ENCODE assay signal across 15 mouse cellular contexts in genomic region chr10:60936659-60937516, GRCm38 (mm10).
A peak's percentile ranks its signal among the peaks of the same experiment; 100 is the strongest.
DNase-seq lines count a peak whose midpoint lies in the region; ATAC-seq and TF ChIP-seq lines count a peak whose summit lies in the region.
"Had no signal": no experiment of that assay in that cellular context is flagged by ENCODE, and none has a peak within 500 bp of the region (broad histone marks: within the 10 kb centered on the region; RNA-seq: fewer than 3 reads in every experiment).

No protein-coding gene starts in this region.

- H3K4me2 ChIP-seq in heart, embryonic 14.5 days (ENCODE audit: low read length) = no peak overlapping the region
- no peak overlapping the region for H3K4me2 ChIP-seq in heart, embryonic 12.5 days
- H3K4me2 ChIP-seq in forebrain, postnatal 0 days (ENCODE audit: low read depth) = no peak overlapping the region
- no peak overlapping the region for H3K4me2 ChIP-seq in midbrain, embryonic 11.5 days
- H3K4me2 ChIP-seq: liver, embryonic 15.5 days had no signal

- no peak overlapping the region for H3K4me3 ChIP-seq in heart, embryonic 14.5 days (ENCODE audit: control insufficient read depth in 1 of 2, insufficient read depth in 1 of 2, low read depth in 1 of 2, low read length in 2 of 2)
- no peak overlapping the region for H3K4me3 ChIP-seq in heart, embryonic 12.5 days
- no peak overlapping the region for H3K4me3 ChIP-seq in forebrain, postnatal 0 days (ENCODE audit: low read depth, low read length)
- no peak overlapping the region for H3K4me3 ChIP-seq in midbrain, embryonic 11.5 days (ENCODE audit: low read depth, low read length)
- H3K4me3 ChIP-seq: erythroblast, embryonic 14.5 days; liver, embryonic 15.5 days had no signal

- 0 out of 4 replicates have a peak overlapping the region, but pooled peaks of 1 of the 2 experiments have one; percentile 17 for H3K27ac ChIP-seq in heart, embryonic 14.5 days (replicated peaks in 1 of 2; ENCODE audit: control insufficient read depth in 1 of 2, insufficient read depth in 1 of 2, low read depth in 2 of 2, low read length in 2 of 2)
- no peak overlapping the region for H3K27ac ChIP-seq in heart, embryonic 12.5 days (ENCODE audit: poor library complexity, severe bottlenecking)
- H3K27ac ChIP-seq in forebrain, postnatal 0 days (ENCODE audit: low read depth, low read length) = no peak overlapping the region
- H3K27ac ChIP-seq in midbrain, embryonic 11.5 days (ENCODE audit: low read depth, low read length) = peak overlapping the region; percentile 27; the same call in 1 of the 2 replicates
- H3K27ac ChIP-seq: liver, embryonic 15.5 days had no signal

- no peak for TF ChIP-seq CTCF in brain, embryonic 14.5 days (IDR thresholded peaks at IDR 0.05; ENCODE audit: borderline replicate concordance, extremely low read depth, insufficient read depth, insufficient read length)
- no peak for TF ChIP-seq CTCF in forebrain, postnatal 0 days (IDR thresholded peaks at IDR 0.05; ENCODE audit: low read depth)

- no peak for ATAC-seq in heart, embryonic 14.5 days (ENCODE audit: insufficient number of reproducible peaks, insufficient read depth, low FRiP score, low read depth)
- ATAC-seq in heart, embryonic 12.5 days (ENCODE audit: insufficient number of reproducible peaks, low FRiP score) = no peak
- peak; percentile 35; the same call in 1 of the 2 replicates for ATAC-seq in forebrain, postnatal 0 days
- peak; percentile 80 for ATAC-seq in midbrain, embryonic 11.5 days (ENCODE audit: low FRiP score)
- no peak for ATAC-seq in megakaryocyte progenitor cell, adult 5-6 weeks (replicated peaks; ENCODE audit: poor library complexity)

- H3K36me3 ChIP-seq in heart, embryonic 14.5 days (ENCODE audit: control insufficient read depth, insufficient read depth, low read length) = no peaks in the 10 kb centered on the region
- no peaks in the 10 kb centered on the region for H3K36me3 ChIP-seq in heart, embryonic 12.5 days
- no peaks in the 10 kb centered on the region for H3K36me3 ChIP-seq in forebrain, postnatal 0 days (ENCODE audit: insufficient read depth)
- no peaks in the 10 kb centered on the region for H3K36me3 ChIP-seq in midbrain, embryonic 11.5 days (ENCODE audit: control insufficient read depth, insufficient read depth, low read length)
- H3K36me3 ChIP-seq: liver, embryonic 15.5 days had no signal

- H3K27me3 ChIP-seq in heart, embryonic 14.5 days (ENCODE audit: control insufficient read depth, insufficient read depth, low read length) = no peaks in the 10 kb centered on the region
- 0 out of 2 replicates have a peak, but pooled peaks cover 7% of the 10 kb centered on the region for H3K27me3 ChIP-seq in heart, embryonic 12.5 days (replicated peaks)
- no peaks in the 10 kb centered on the region for H3K27me3 ChIP-seq in forebrain, postnatal 0 days (ENCODE audit: insufficient read depth, low read length)
- peaks cover 14% of the 10 kb centered on the region for H3K27me3 ChIP-seq in midbrain, embryonic 11.5 days (ENCODE audit: control insufficient read depth, insufficient read depth, low read length)
- H3K27me3 ChIP-seq: liver, embryonic 15.5 days had no signal

- no peaks in the 10 kb centered on the region for H3K9me3 ChIP-seq in heart, embryonic 14.5 days (ENCODE audit: control insufficient read depth, low read length)
- H3K9me3 ChIP-seq in heart, embryonic 12.5 days (replicated peaks) = no peaks in the 10 kb centered on the region
- H3K9me3 ChIP-seq in forebrain, postnatal 0 days (ENCODE audit: low read length) = no peaks in the 10 kb centered on the region
- no peaks in the 10 kb centered on the region for H3K9me3 ChIP-seq in midbrain, embryonic 11.5 days (ENCODE audit: control insufficient read depth, low read length)
- H3K9me3 ChIP-seq: liver, embryonic 15.5 days had no signal

- 0 out of 2 replicates have a peak overlapping the region, but pooled peaks have one; percentile 11 for H3K9ac ChIP-seq in heart, embryonic 14.5 days (ENCODE audit: low read length)
- H3K9ac ChIP-seq in heart, embryonic 12.5 days = no peak overlapping the region
- H3K9ac ChIP-seq in forebrain, postnatal 0 days = no peak overlapping the region
- H3K9ac ChIP-seq in midbrain, embryonic 11.5 days (ENCODE audit: low read length) = peak overlapping the region; percentile 17; the same call in 1 of the 2 replicates
- H3K9ac ChIP-seq: liver, embryonic 15.5 days had no signal

- TF ChIP-seq POLR2A in brain, embryonic 14.5 days (IDR thresholded peaks at IDR 0.05; ENCODE audit: borderline replicate concordance, extremely low read depth, insufficient read depth, insufficient read length, poor library complexity, severe bottlenecking) = no peak

- H3K4me1 ChIP-seq in heart, embryonic 14.5 days (ENCODE audit: control insufficient read depth in 2 of 2, insufficient read depth in 2 of 2, low read length in 2 of 2) = peaks cover 50 to 60% of the 10 kb centered on the region in 2 experiments
- peaks cover 59% of the 10 kb centered on the region for H3K4me1 ChIP-seq in heart, embryonic 12.5 days (replicated peaks)
- H3K4me1 ChIP-seq in forebrain, postnatal 0 days (ENCODE audit: insufficient read depth) = no peaks in the 10 kb centered on the region
- H3K4me1 ChIP-seq in midbrain, embryonic 11.5 days (ENCODE audit: control insufficient read depth, insufficient read depth, low read length) = peaks cover 28% of the 10 kb centered on the region
- H3K4me1 ChIP-seq: liver, embryonic 15.5 days had no signal

- peak; percentile 75 for DNase-seq in brain, embryonic 14.5 days (ENCODE audit: low read depth)
- DNase-seq in forebrain, postnatal 0 days = no peak
- no peak for DNase-seq in midbrain, embryonic 11.5 days (ENCODE audit: low spot score, missing footprints)
- DNase-seq in cerebellum, adult 8-10 months = no peak
- no peak for DNase-seq in cerebellum, postnatal 25 days
- DNase-seq: cerebellum, postnatal 14 days; gastrocnemius, postnatal 10 days; heart, postnatal 14 days; kidney, adult 8-10 months; thymus, postnatal 25 days had no signal

- whole genome bisulfite sequencing in heart, embryonic 14.5 days = 26% methylated on average over 13 of the region's 13 CpGs
- 15% methylated on average over 13 of the region's 13 CpGs for WGBS in heart, embryonic 12.5 days
- WGBS in forebrain, postnatal 0 days = 14% methylated on average over 13 of the region's 13 CpGs
- WGBS in midbrain, embryonic 11.5 days = 8% methylated on average over 13 of the region's 13 CpGs

Comparison
In these comparisons a context has a peak if more than half of its experiments do, and no peak if none do; other contexts are left out.
1. H3K9ac ChIP-seq: peak in heart, embryonic 14.5 days (single experiment) and midbrain, embryonic 11.5 days (single experiment); none in heart, embryonic 12.5 days (single experiment) and forebrain, postnatal 0 days (single experiment).
2. ATAC-seq: peak in forebrain, postnatal 0 days (single experiment) and midbrain, embryonic 11.5 days (single experiment); none in heart, embryonic 14.5 days (single experiment), heart, embryonic 12.5 days (single experiment) and megakaryocyte progenitor cell, adult 5-6 weeks (single experiment).